Mouse (Mus musculus): ENCODE results near the gene Gm4187. TPM values are rescaled to one million over a fixed set of nuclear protein-coding genes. Genes with fewer than 3 reads are reported as not detected.
"Not testable (repeated sequence)": the region's sequence is repeated elsewhere in the genome, so short reads cannot be mapped to it uniquely, and the experiment has no call there.

The Gm4187 gene
- polyA plus RNA-seq (2012; rRNA removed) (not detected in 2 replicates), polyA plus RNA-seq (2014; fragmentation: Nextera tagmentation; extraction: Ambion mirVana) (not detected in 2 replicates)

DNA sequence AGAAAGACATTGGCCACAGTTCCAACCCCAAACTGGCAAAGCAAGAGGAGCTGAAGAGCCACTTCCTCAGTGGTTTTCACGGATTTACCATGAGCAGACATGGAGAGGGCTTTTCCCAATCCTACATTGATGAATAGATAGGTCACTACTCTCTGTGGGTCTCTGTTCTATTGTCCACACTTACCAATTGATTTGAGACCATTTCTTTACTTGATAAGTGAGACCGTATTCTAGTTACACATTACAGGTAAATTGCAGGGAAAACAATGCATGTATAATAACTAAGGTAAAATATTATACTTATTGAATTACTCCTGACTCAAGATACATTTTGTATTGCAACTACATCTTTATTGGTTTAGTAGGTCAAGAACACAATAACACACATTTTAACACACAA lies at the start of gene Gm4187:
Gm4187 (minus strand) TSS at position 101 of the 400 bp plus-strand sequence.
- not testable (repeated sequence) for DNase-seq (ENCODE audit: low spot score); H3K27ac ChIP-seq (replicated peaks; ENCODE audit: low read depth, low read length); H3K4me2 ChIP-seq (replicated peaks; ENCODE audit: low read depth, low read length, severe bottlenecking); H3K9ac ChIP-seq (ENCODE audit: low read depth, low read length, severe bottlenecking); ATAC-seq (ENCODE audit: low FRiP score, low read depth); H3K4me1 ChIP-seq (ENCODE audit: control insufficient read depth, insufficient read depth, low read length); H3K27me3 ChIP-seq (ENCODE audit: control insufficient read depth, insufficient read depth, low read length); H3K9me3 ChIP-seq (ENCODE audit: control insufficient read depth, low read length); H3K36me3 ChIP-seq (ENCODE audit: control insufficient read depth, insufficient read depth, low read length); H3K4me3 ChIP-seq (replicated peaks; ENCODE audit: low read length)
- WGBS = no CpG with 5 or more reads among the region's 2 CpGs

DNA sequence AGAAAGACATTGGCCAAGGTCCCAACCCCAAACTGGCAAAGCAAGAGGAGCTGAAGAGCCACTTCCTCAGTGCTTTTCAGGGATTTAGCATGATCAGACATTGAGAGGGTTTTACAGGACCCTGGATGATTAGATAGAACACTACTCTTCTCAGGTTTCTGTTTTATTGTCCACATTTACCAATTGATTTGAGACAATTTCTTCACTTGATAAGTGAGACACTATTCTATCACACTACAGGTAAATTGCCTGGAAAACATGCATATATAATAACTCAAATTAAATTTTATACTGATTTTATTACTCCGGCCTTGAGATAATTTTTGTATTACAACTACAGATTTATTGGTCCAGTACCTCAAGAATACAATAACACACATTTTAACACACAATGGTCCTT lies 41.4 kb upstream of the Gm4187 start, which contains the start of gene Gm8660:
Gm8660 (minus strand) TSS at position 101 of the 400 bp plus-strand sequence.
- no CpG with 5 or more reads among the region's 1 CpGs for WGBS

More for the DNA sequence above, 41.4 kb upstream of the Gm4187 start, which contains the start of gene Gm8660:
- H3K9me3 ChIP-seq (ENCODE audit: control insufficient read depth, low read length); H3K27ac ChIP-seq (replicated peaks; ENCODE audit: low read depth, low read length); H3K4me3 ChIP-seq (replicated peaks; ENCODE audit: low read length); DNase-seq (ENCODE audit: low spot score); H3K4me2 ChIP-seq (replicated peaks; ENCODE audit: low read depth, low read length, severe bottlenecking); H3K4me1 ChIP-seq (ENCODE audit: control insufficient read depth, insufficient read depth, low read length); H3K36me3 ChIP-seq (ENCODE audit: control insufficient read depth, insufficient read depth, low read length); H3K27me3 ChIP-seq (ENCODE audit: control insufficient read depth, insufficient read depth, low read length); ATAC-seq (ENCODE audit: low FRiP score, low read depth); H3K9ac ChIP-seq (ENCODE audit: low read depth, low read length, severe bottlenecking): not testable (repeated sequence)

Other genes starting within 250 kb of the Gm4187 start
- not detected in 2 replicates for gene Gm16451, start 211.5 kb downstream of the Gm4187 start, polyA plus RNA-seq (2012; rRNA removed)
- not detected in 2 replicates for gene Gm16451, start 211.5 kb downstream of the Gm4187 start, polyA plus RNA-seq (2014; fragmentation: Nextera tagmentation; extraction: Ambion mirVana)
- not detected in 2 replicates for gene Gm10666, start 195.0 kb downstream of the Gm4187 start, polyA plus RNA-seq (2012; rRNA removed)
- gene Gm10666, start 195.0 kb downstream of the Gm4187 start, polyA plus RNA-seq (2014; fragmentation: Nextera tagmentation; extraction: Ambion mirVana) = not detected in 2 replicates
- gene Vmn1r142, start 165.7 kb downstream of the Gm4187 start, polyA plus RNA-seq (2012; rRNA removed) = not detected in 2 replicates
- gene Vmn1r142, start 165.7 kb downstream of the Gm4187 start, polyA plus RNA-seq (2014; fragmentation: Nextera tagmentation; extraction: Ambion mirVana) = not detected in 2 replicates
- not detected in 2 replicates for gene Vmn1r143, start 140.3 kb downstream of the Gm4187 start, polyA plus RNA-seq (2012; rRNA removed)
- gene Vmn1r143, start 140.3 kb downstream of the Gm4187 start, polyA plus RNA-seq (2014; fragmentation: Nextera tagmentation; extraction: Ambion mirVana) = not detected in 2 replicates
- not detected in 2 replicates for gene Gm8653, start 128.5 kb downstream of the Gm4187 start, polyA plus RNA-seq (2012; rRNA removed)
- not detected in 2 replicates for gene Gm8653, start 128.5 kb downstream of the Gm4187 start, polyA plus RNA-seq (2014; fragmentation: Nextera tagmentation; extraction: Ambion mirVana)
- not detected in 2 replicates for gene Gm8453, start 100.2 kb downstream of the Gm4187 start, polyA plus RNA-seq (2012; rRNA removed)
- gene Gm8453, start 100.2 kb downstream of the Gm4187 start, polyA plus RNA-seq (2014; fragmentation: Nextera tagmentation; extraction: Ambion mirVana) = not detected in 2 replicates
- gene Gm8660, start 41.3 kb upstream of the Gm4187 start, polyA plus RNA-seq (2012; rRNA removed) = not detected in 2 replicates
- not detected in 2 replicates for gene Gm8660, start 41.3 kb upstream of the Gm4187 start, polyA plus RNA-seq (2014; fragmentation: Nextera tagmentation; extraction: Ambion mirVana)
- not detected in 2 replicates for gene Vmn1r148, start 83.9 kb upstream of the Gm4187 start, polyA plus RNA-seq (2012; rRNA removed)
- gene Vmn1r148, start 83.9 kb upstream of the Gm4187 start, polyA plus RNA-seq (2014; fragmentation: Nextera tagmentation; extraction: Ambion mirVana) = not detected in 2 replicates
- gene Vmn1r149, start 108.5 kb upstream of the Gm4187 start, polyA plus RNA-seq (2012; rRNA removed) = not detected in 2 replicates
- not detected in 2 replicates for gene Vmn1r149, start 108.5 kb upstream of the Gm4187 start, polyA plus RNA-seq (2014; fragmentation: Nextera tagmentation; extraction: Ambion mirVana)
- not detected in 2 replicates for gene Gm10665, start 134.4 kb upstream of the Gm4187 start, polyA plus RNA-seq (2012; rRNA removed)
- not detected in 2 replicates for gene Gm10665, start 134.4 kb upstream of the Gm4187 start, polyA plus RNA-seq (2014; fragmentation: Nextera tagmentation; extraction: Ambion mirVana)
- gene Vmn1r151, start 170.0 kb upstream of the Gm4187 start, polyA plus RNA-seq (2012; rRNA removed) = not detected in 2 replicates
- not detected in 2 replicates for gene Vmn1r151, start 170.0 kb upstream of the Gm4187 start, polyA plus RNA-seq (2014; fragmentation: Nextera tagmentation; extraction: Ambion mirVana)
- not detected in 2 replicates for gene Vmn1r152, start 193.2 kb upstream of the Gm4187 start, polyA plus RNA-seq (2012; rRNA removed)
- gene Vmn1r152, start 193.2 kb upstream of the Gm4187 start, polyA plus RNA-seq (2014; fragmentation: Nextera tagmentation; extraction: Ambion mirVana) = not detected in 2 replicates
- not detected in 2 replicates for gene Gm8677, start 205.2 kb upstream of the Gm4187 start, polyA plus RNA-seq (2012; rRNA removed)
- not detected in 2 replicates for gene Gm8677, start 205.2 kb upstream of the Gm4187 start, polyA plus RNA-seq (2014; fragmentation: Nextera tagmentation; extraction: Ambion mirVana)
- gene Gm4201, start 235.6 kb upstream of the Gm4187 start, polyA plus RNA-seq (2012; rRNA removed) = not detected in 2 replicates
- not detected in 2 replicates for gene Gm4201, start 235.6 kb upstream of the Gm4187 start, polyA plus RNA-seq (2014; fragmentation: Nextera tagmentation; extraction: Ambion mirVana)

All from limb, embryonic 14.5 days (tissue).